Mouse (Mus musculus) neural tube, embryonic 13.5 days (tissue): ENCODE measurements around the gene Farp1. TPM values are rescaled to one million over a fixed set of nuclear protein-coding genes. Genes with fewer than 3 reads are reported as not detected.

Experiments used
- ATAC-seq: fragments of 200-750 bp; cut with Nextera tagmentation; 2 replicates; pipeline ENCODE4 v1.8.0; 2017; ENCODE audit warnings: low read depth, mild to moderate bottlenecking, moderate TSS enrichment, moderate library complexity
- H3K27ac ChIP-seq: fragments of 300-500 bp; sonication (generic); replicated peaks from 2 replicates; pipeline ENCODE4 v1.5.1; 2015; ENCODE audit warnings: moderate library complexity, mild to moderate bottlenecking, inconsistent platforms
- H3K27me3 ChIP-seq: fragments of 300-500 bp; sonication (generic); 2 replicates; pipeline ENCODE4 v1.6.1; 2015; ENCODE audit warnings: mild to moderate bottlenecking, inconsistent platforms
- H3K36me3 ChIP-seq: fragments of 300-500 bp; sonication (generic); 2 replicates; pipeline ENCODE4 v1.6.1; 2015; ENCODE audit warnings: mild to moderate bottlenecking, inconsistent platforms
- H3K4me1 ChIP-seq: fragments of 300-500 bp; sonication (generic); replicated peaks from 2 replicates; pipeline ENCODE4 v1.6.1; 2015; ENCODE audit warnings: inconsistent platforms
- H3K4me2 ChIP-seq: fragments of 300-500 bp; sonication (generic); 2 replicates; pipeline ENCODE4 v1.6.1; 2015; ENCODE audit warnings: inconsistent platforms, mild to moderate bottlenecking, moderate library complexity
- H3K4me3 ChIP-seq: fragments of 300-500 bp; sonication (generic); 2 replicates; pipeline ENCODE4 v1.5.1; 2015; ENCODE audit warnings: mild to moderate bottlenecking, inconsistent platforms
- H3K9ac ChIP-seq: fragments of 300-500 bp; sonication (generic); 2 replicates; pipeline ENCODE4 v1.6.1; 2015; ENCODE audit warnings: moderate library complexity, mild to moderate bottlenecking, inconsistent platforms
- H3K9me3 ChIP-seq: fragments of 300-500 bp; sonication (generic); 2 replicates; pipeline ENCODE4 v1.6.1; 2016; ENCODE audit warnings: inconsistent platforms
- WGBS: fragments of 180-500 bp; shearing (Covaris S2); methylation state at CpG from one replicate; pipeline ENCODE4 v1.1.7; 2015; 5-methylcytosine and 5-hydroxymethylcytosine counted together
- polyA plus RNA-seq: library from polyadenylated mRNA; unstranded; fragments of >200 nt; fragmentation: Nextera tagmentation; extraction: Ambion mirVana; gene quantifications from 2 replicates; pipeline ENCODE4 v1.2.1, GENCODE M21; 2015

Gene Farp1
- polyA plus RNA-seq, 1 experiment from 2014 or later: 21.0 TPM

- WGBS: 85% methylated on average over 14 of the region's 14 CpGs
- no peak for ATAC-seq
- Histone ChIP-seq H3K4me3 (no peak overlapping the region), H3K9me3 (no peaks in the 10 kb centered on the region), H3K27ac (no peak overlapping the region), H3K4me1 (peaks cover 14% of the 10 kb centered on the region), H3K4me2 (no peak overlapping the region), H3K27me3 (no peaks in the 10 kb centered on the region), H3K36me3 (peaks cover 45% of the 10 kb centered on the region), H3K9ac (no peak overlapping the region)
These were observed 211.2 kb downstream of the Farp1 start for GRCm38 (mm10) chr14:121246048-121246731.

- Histone ChIP-seq H3K9me3 (no peaks in the 10 kb centered on the region), H3K36me3 (peaks cover 37% of the 10 kb centered on the region), H3K27ac (0 out of 2 replicates have a peak overlapping the region, but pooled peaks have one; percentile 23), H3K4me3 (no peak overlapping the region), H3K9ac (no peak overlapping the region), H3K4me2 (no peak overlapping the region), H3K4me1 (peaks cover 14% of the 10 kb centered on the region), H3K27me3 (no peaks in the 10 kb centered on the region)
- ATAC-seq: no peak
- WGBS: 45% methylated on average over 7 of the region's 7 CpGs
These were observed 212.3 kb downstream of the Farp1 start for GRCm38 (mm10) chr14:121247287-121247686.

- Histone ChIP-seq H3K9ac (no peak overlapping the region), H3K36me3 (peaks cover 27% of the 10 kb centered on the region), H3K4me2 (no peak overlapping the region), H3K27ac (no peak overlapping the region), H3K4me1 (peaks cover 14% of the 10 kb centered on the region), H3K27me3 (no peaks in the 10 kb centered on the region), H3K9me3 (no peaks in the 10 kb centered on the region), H3K4me3 (no peak overlapping the region)
- no peak for ATAC-seq
- 91% methylated on average over 5 of the region's 5 CpGs for WGBS
These were observed 213.3 kb downstream of the Farp1 start for GRCm38 (mm10) chr14:121248346-121248745.

- no peak for ATAC-seq
These were observed 216.1 kb downstream of the Farp1 start for GRCm38 (mm10) chr14:121251099-121251498.

GRCm38 (mm10) chr14:121251708-121252107 is 216.7 kb downstream of the Farp1 start:
- H3K4me3 ChIP-seq: no peak overlapping the region
- ATAC-seq: no peak
- 66% methylated on average over 4 of the region's 4 CpGs for WGBS
- no peak overlapping the region for H3K4me2 ChIP-seq
- peaks cover 7% of the 10 kb centered on the region for H3K4me1 ChIP-seq
- H3K9me3 ChIP-seq: no peaks in the 10 kb centered on the region
- no peak overlapping the region for H3K9ac ChIP-seq
- peaks cover 12% of the 10 kb centered on the region for H3K36me3 ChIP-seq
- H3K27ac ChIP-seq: no peak overlapping the region
- no peaks in the 10 kb centered on the region for H3K27me3 ChIP-seq

More at GRCm38 (mm10) chr14:121251099-121251498, 216.1 kb downstream of the Farp1 start:
- Histone ChIP-seq H3K4me3 (no peak overlapping the region), H3K4me1 (peaks cover 13% of the 10 kb centered on the region), H3K9me3 (no peaks in the 10 kb centered on the region), H3K27me3 (no peaks in the 10 kb centered on the region), H3K9ac (no peak overlapping the region), H3K27ac (no peak overlapping the region), H3K4me2 (no peak overlapping the region), H3K36me3 (peaks cover 12% of the 10 kb centered on the region)
- WGBS: 86% methylated on average over 5 of the region's 5 CpGs

GRCm38 (mm10) chr14:121252542-121252941 is 217.5 kb downstream of the Farp1 start:
- WGBS: 92% methylated on average over 10 of the region's 10 CpGs
- H3K36me3 ChIP-seq: peaks cover 13% of the 10 kb centered on the region

GRCm38 (mm10) chr14:121254869-121255268 is 219.9 kb downstream of the Farp1 start:
- peaks cover 17% of the 10 kb centered on the region for H3K36me3 ChIP-seq
- no peak overlapping the region for H3K9ac ChIP-seq
- H3K4me3 ChIP-seq: no peak overlapping the region
- no peaks in the 10 kb centered on the region for H3K27me3 ChIP-seq
- no peaks in the 10 kb centered on the region; the same call in 1 of the 2 replicates for H3K4me1 ChIP-seq
- no peak for ATAC-seq
- H3K27ac ChIP-seq: no peak overlapping the region
- 93% methylated on average over 10 of the region's 10 CpGs for WGBS
- no peaks in the 10 kb centered on the region for H3K9me3 ChIP-seq
- no peak overlapping the region for H3K4me2 ChIP-seq

More at GRCm38 (mm10) chr14:121252542-121252941, 217.5 kb downstream of the Farp1 start:
- ATAC-seq: no peak
- H3K9ac ChIP-seq: no peak overlapping the region
- no peaks in the 10 kb centered on the region; the same call in 1 of the 2 replicates for H3K4me1 ChIP-seq
- no peaks in the 10 kb centered on the region for H3K9me3 ChIP-seq
- no peak overlapping the region for H3K4me3 ChIP-seq
- no peak overlapping the region for H3K4me2 ChIP-seq
- H3K27ac ChIP-seq: no peak overlapping the region
- no peaks in the 10 kb centered on the region for H3K27me3 ChIP-seq

- H3K4me2 ChIP-seq: no peak overlapping the region
- H3K4me1 ChIP-seq: no peaks in the 10 kb centered on the region; the same call in 1 of the 2 replicates
- no peak overlapping the region for H3K27ac ChIP-seq
- WGBS: 92% methylated on average over 13 of the region's 13 CpGs
- H3K4me3 ChIP-seq: no peak overlapping the region
- H3K27me3 ChIP-seq: no peaks in the 10 kb centered on the region
- H3K9ac ChIP-seq: no peak overlapping the region
- no peaks in the 10 kb centered on the region for H3K9me3 ChIP-seq
- peaks cover 11% of the 10 kb centered on the region for H3K36me3 ChIP-seq
- ATAC-seq: no peak
These were observed 220.5 kb downstream of the Farp1 start for GRCm38 (mm10) chr14:121255469-121255868.

- Histone ChIP-seq H3K4me1 (no peaks in the 10 kb centered on the region; the same call in 1 of the 2 replicates), H3K4me2 (no peak overlapping the region), H3K9ac (no peak overlapping the region), H3K27me3 (no peaks in the 10 kb centered on the region), H3K36me3 (peaks cover 5% of the 10 kb centered on the region; the same call in 1 of the 2 replicates), H3K4me3 (no peak overlapping the region), H3K9me3 (no peaks in the 10 kb centered on the region), H3K27ac (no peak overlapping the region)
- no peak for ATAC-seq
- WGBS: 93% methylated on average over 7 of the region's 7 CpGs
These were observed 221.9 kb downstream of the Farp1 start for GRCm38 (mm10) chr14:121256896-121257295.

- H3K9ac ChIP-seq: no peak overlapping the region
- no peaks in the 10 kb centered on the region for H3K27me3 ChIP-seq
- no peak overlapping the region for H3K27ac ChIP-seq
- no peaks in the 10 kb centered on the region for H3K9me3 ChIP-seq
- 56% methylated on average over 11 of the region's 11 CpGs for WGBS
- H3K4me1 ChIP-seq: no peaks in the 10 kb centered on the region
- ATAC-seq: 0 out of 2 replicates have a peak, but pooled peaks have one; percentile 19
- peaks cover 5% of the 10 kb centered on the region; the same call in 1 of the 2 replicates for H3K36me3 ChIP-seq
- no peak overlapping the region for H3K4me2 ChIP-seq
- no peak overlapping the region for H3K4me3 ChIP-seq
These were observed 224.3 kb downstream of the Farp1 start for GRCm38 (mm10) chr14:121259332-121259731.

- Histone ChIP-seq H3K4me3 (no peak overlapping the region), H3K36me3 (peaks cover 5% of the 10 kb centered on the region; the same call in 1 of the 2 replicates), H3K9ac (no peak overlapping the region), H3K27ac (no peak overlapping the region), H3K4me1 (no peaks in the 10 kb centered on the region), H3K4me2 (no peak overlapping the region), H3K9me3 (no peaks in the 10 kb centered on the region), H3K27me3 (no peaks in the 10 kb centered on the region)
- peak; percentile 66 for ATAC-seq
- WGBS: 55% methylated on average over 7 of the region's 7 CpGs
These were observed 224.8 kb downstream of the Farp1 start for GRCm38 (mm10) chr14:121259789-121260188.

- Histone ChIP-seq H3K27me3 (no peaks in the 10 kb centered on the region), H3K4me1 (no peaks in the 10 kb centered on the region), H3K4me3 (no peak overlapping the region), H3K9me3 (no peaks in the 10 kb centered on the region), H3K4me2 (no peak overlapping the region), H3K27ac (no peak overlapping the region), H3K9ac (no peak overlapping the region), H3K36me3 (peaks cover 5% of the 10 kb centered on the region; the same call in 1 of the 2 replicates)
- no peak for ATAC-seq
- WGBS: 80% methylated on average over 5 of the region's 5 CpGs
These were observed 226.4 kb downstream of the Farp1 start for GRCm38 (mm10) chr14:121261229-121261879.
